Mouse (Mus musculus) G1E-ER4 (cell line): ENCODE data around the gene Cenpt. TPM values are rescaled to one million over a fixed set of nuclear protein-coding genes. Genes with fewer than 3 reads are reported as not detected.

ENCODE experiments used
- GATA1 ChIP-seq: IDR thresholded peaks from one replicate; pipeline ENCODE4 v1.8.0; 2012; ENCODE audit warnings: low read length, inconsistent platforms
- polyA plus RNA-seq: library from polyadenylated mRNA; stranded (reverse); fragments of >175 nt; gene quantifications from 2 replicates; pipeline ENCODE4 v1.2.3, GENCODE M21; 2012

The Cenpt gene
- polyA plus RNA-seq, 1 experiment = 15.8 TPM

DNA sequence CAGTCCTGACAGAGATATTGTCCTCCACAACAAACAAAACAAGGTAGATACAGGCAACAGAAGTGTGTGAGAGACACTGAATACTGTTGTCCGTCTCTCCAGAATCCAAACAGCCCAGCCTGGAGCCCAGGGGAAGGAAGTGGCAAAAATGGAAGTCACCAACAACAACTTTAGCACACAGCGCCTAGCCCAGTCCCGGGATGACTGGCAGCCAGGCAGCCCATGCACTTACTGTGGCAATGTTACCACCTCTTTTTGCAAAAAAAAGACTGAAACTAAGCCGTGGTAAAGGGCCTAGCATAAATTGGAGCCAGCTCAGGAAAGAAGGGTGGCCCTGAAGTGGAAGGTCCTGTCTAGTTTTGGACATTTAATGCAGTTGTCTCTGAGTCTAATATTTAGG, 26.7 kb downstream of the Cenpt start:
- TF ChIP-seq GATA1 = no peak

GRCm38 (mm10) chr8:105825506-105825905, 27.6 kb downstream of the Cenpt start:
- TF ChIP-seq GATA1 = no peak

DNA sequence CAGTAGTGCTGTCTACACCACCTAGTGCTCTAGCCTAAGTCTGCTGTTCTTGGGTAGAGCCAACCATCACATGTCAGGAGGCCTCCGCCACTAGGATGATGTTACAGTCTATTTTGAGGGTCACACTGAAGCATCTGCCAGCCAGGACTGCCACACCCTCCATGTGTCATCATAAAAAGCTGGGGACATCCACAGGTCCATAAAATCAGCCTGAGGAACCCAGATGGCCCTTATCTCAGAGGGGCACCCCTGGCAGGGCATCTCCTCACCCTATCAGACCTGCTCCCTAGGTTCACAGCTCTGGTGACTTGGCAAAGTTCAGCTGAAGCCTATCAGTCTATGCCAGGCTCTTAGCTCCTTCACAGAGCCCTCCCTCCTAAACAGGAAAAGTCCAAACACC, 32.2 kb downstream of the Cenpt start:
- peak; percentile 99 for TF ChIP-seq GATA1

- no peak for TF ChIP-seq GATA1
These were observed 33.4 kb downstream of the Cenpt start for GRCm38 (mm10) chr8:105819659-105820058.

GRCm38 (mm10) chr8:105813241-105813640, 39.8 kb downstream of the Cenpt start:
- no peak for TF ChIP-seq GATA1

DNA sequence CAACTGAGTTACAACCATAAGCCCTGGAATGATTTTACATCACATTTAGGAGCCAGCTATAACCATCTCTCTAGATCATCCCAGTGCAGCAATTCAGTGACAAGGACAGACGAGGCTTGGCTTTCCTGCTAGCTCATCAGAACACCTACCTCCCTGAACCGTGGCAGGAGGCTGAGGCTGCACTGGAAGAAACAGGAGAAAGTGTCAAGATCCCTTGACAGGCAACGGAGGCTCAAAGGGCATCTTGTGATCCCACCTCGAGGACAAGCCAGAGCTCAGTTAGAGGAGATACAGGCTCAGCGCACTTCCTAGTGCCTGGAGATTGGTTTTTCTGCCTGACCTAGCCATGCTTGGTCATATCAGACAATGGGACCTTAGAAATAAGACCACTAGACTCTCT, 40.6 kb downstream of the Cenpt start:
- no peak for TF ChIP-seq GATA1

GRCm38 (mm10) chr8:105811543-105811942, 41.5 kb downstream of the Cenpt start:
- TF ChIP-seq GATA1 = no peak

- TF ChIP-seq GATA1 = peak; percentile 40
These were observed 42.0 kb downstream of the Cenpt start for GRCm38 (mm10) chr8:105811061-105811460.

- TF ChIP-seq GATA1 = peak; percentile 7
These were observed 42.8 kb downstream of the Cenpt start for GRCm38 (mm10) chr8:105810245-105810786.

DNA sequence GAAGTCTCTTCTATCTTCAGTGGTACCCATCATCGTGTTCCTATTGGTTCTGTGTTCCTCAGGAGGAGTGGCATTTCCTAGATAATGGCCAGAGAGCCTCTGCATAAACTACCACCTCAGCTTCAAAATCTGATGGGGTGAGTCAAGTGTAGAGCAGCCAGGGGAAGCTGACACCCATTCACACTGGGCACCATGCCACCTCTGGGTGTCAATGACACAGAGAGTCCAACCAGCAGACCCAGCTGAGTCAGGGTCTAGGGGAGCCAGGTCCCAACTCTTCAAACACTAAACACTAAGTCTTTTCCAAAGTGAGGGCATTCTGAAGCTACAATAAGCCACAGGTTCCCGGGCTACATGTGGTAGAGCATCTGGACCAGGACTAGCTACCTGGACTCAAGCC, 44.6 kb downstream of the Cenpt start:
- TF ChIP-seq GATA1 = no peak

DNA sequence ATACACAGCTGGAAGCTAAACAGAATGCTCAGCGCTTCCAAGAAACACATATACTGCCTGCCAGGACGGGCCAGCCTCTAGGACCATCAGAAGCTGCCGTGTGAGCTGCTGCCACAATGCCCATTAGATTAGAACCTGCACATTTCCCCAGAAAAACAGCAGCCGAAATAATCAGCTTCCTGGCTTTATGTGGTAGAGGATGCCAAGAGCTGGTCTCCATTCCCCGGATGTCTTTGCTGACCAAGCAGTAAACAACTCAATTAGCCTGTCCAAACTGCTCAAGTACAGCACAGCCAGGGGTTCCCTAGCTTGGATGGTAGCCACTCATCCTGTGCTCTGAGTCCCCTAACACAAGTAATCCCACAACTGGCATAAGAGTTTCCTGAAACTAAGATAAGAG, 45.3 kb downstream of the Cenpt start:
- no peak for TF ChIP-seq GATA1

DNA sequence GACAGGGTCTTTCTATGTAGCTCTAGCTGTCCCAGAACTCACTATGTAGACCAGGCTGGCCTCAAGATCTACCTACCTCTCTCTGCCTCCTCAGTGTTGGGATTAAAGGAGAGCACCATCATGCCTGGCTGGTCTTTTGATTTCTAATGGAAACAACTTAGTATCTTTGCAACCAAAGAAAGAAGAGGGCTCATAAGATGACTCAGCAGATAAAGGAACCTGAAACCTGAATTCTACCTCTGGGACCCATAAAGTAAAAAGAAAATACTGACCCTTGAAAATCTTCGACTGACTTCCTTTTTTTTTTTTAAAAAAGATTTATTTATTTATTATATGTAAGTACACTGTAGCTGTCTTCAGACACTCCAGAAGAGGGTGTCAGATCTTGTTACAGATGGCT, 47.1 kb downstream of the Cenpt start:
- no peak for TF ChIP-seq GATA1

DNA sequence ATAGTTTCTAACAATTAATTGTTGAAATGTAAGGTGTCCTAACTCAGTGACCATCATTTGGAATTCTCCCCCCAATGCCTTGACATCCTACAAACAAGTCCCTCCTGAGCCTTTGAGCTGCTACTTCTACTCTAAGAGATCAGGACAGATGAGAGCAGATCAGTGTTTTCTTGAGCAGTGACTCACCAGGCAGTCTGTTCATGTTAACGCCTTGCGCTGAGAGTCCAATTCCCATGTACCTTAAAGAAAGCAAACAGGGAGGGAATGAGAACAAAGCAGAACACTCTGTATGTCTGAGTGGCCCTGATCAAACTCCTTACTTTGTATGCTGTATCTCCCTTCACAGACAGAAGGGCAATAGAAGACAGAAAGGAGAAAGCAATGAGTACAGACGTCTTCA, 47.7 kb downstream of the Cenpt start:
- no peak for TF ChIP-seq GATA1

DNA sequence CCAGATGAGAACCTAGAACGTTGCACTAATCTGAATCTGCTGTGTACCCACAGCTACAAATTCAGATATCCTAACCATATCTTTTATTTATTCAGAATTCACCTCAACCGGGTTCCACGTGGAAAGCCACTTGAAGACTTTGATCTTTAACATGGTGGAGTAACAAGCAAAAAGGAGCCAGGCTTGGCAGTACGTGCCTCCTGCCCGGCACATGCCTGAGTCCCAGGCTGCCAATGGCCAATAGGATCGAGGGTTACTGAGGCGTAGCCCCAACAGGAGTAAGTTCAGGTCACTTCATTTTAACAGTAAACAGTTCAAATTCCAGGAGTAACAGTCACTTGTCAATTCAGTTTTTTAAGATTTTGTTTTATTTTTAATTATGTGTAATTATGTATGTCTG, 48.3 kb downstream of the Cenpt start:
- no peak for TF ChIP-seq GATA1

GRCm38 (mm10) chr8:105801153-105801904, 51.7 kb downstream of the Cenpt start:
- TF ChIP-seq GATA1 = no peak

DNA sequence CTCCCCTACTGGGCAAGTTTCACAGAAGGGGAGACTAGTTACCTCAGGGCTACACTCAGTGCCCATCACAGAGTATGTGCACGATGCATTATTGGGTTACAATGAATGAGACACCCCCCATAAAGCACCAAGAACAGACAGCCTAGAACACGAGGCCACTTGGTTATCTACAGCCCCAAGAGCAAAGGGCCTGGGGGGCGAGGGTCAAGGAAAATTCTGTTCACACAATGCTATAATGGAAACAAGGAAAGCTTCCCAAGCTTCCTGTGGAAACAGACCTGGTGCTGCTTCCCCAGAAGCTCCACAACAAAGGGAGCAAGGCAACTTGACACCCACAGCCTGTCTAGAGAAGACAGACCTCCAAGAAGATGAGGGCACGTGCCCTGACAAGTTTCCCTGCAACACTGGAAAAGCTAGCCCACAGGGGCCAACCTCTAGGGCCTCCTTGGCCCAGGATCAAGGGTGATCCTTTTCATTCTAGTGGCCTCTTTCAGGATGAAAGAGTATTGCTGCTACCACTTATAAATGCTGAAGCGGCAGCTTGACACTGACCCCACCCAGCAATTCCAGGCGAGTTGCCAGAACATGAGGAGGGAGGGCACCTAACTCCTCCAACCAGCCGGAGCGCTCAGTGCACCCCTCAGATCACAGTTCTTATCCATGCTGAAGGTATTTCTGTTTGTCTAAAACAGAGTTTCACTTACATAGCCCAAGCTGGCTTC, 53.8 kb downstream of the Cenpt start:
- no peak for TF ChIP-seq GATA1

GRCm38 (mm10) chr8:105798408-105798807, 54.7 kb downstream of the Cenpt start:
- no peak for TF ChIP-seq GATA1
